Mouse (Mus musculus) hindbrain, embryonic 14.5 days (tissue): Measurements from ENCODE around the gene Usp29. TPM values are rescaled to one million over a fixed set of nuclear protein-coding genes. Genes with fewer than 3 reads are reported as not detected.

Source experiments
- ATAC-seq: fragments of 200-750 bp; cut with Nextera tagmentation; 2 replicates; pipeline ENCODE4 v1.8.0; 2017; ENCODE audit warnings: moderate number of reproducible peaks, mild to moderate bottlenecking, moderate TSS enrichment, moderate library complexity; ENCODE audit not compliant: low FRiP score
- DNase-seq: peaks from one replicate; pipeline ENCODE4 v3.0.0-alpha.2; 2015; ENCODE audit warnings: low spot score
- H3K27ac ChIP-seq: fragments of 300-500 bp; sonication (generic); 2 replicates; pipeline ENCODE4 v1.5.1; 2014; ENCODE audit warnings: mild to moderate bottlenecking, moderate library complexity
- H3K27me3 ChIP-seq: fragments of 300-500 bp; sonication (generic); 2 replicates; pipeline ENCODE4 v1.6.1; 2014; ENCODE audit warnings: mild to moderate bottlenecking, low read length, mixed read lengths; ENCODE audit not compliant: control insufficient read depth, insufficient read depth
- H3K36me3 ChIP-seq: fragments of 300-500 bp; sonication (generic); replicated peaks from 2 replicates; pipeline ENCODE4 v1.6.1; 2014; ENCODE audit not compliant: control insufficient read depth, insufficient read depth
- H3K4me1 ChIP-seq: fragments of 300-500 bp; sonication (generic); replicated peaks from 2 replicates; pipeline ENCODE4 v1.6.1; 2014; ENCODE audit warnings: antibody characterized with exemption, low read length, mixed read lengths; ENCODE audit not compliant: control insufficient read depth, insufficient read depth
- H3K4me2 ChIP-seq: fragments of 300-500 bp; sonication (generic); replicated peaks from 2 replicates; pipeline ENCODE4 v1.6.1; 2014; ENCODE audit warnings: mild to moderate bottlenecking, moderate library complexity
- H3K4me3 ChIP-seq: fragments of 300-500 bp; sonication (generic); replicated peaks from 2 replicates; pipeline ENCODE4 v1.5.1; 2014; ENCODE audit warnings: mild to moderate bottlenecking, low read length
- H3K9ac ChIP-seq: fragments of 300-500 bp; sonication (generic); 2 replicates; pipeline ENCODE4 v1.6.1; 2014
- H3K9me3 ChIP-seq: fragments of 300-500 bp; sonication (generic); 2 replicates; pipeline ENCODE4 v1.6.1; 2016; ENCODE audit warnings: low read length; ENCODE audit not compliant: control insufficient read depth
- WGBS: fragments of 180-500 bp; shearing (Covaris S2); extraction: QIAGEN DNeasy Blood & Tissue Kit; methylation state at CpG from one replicate; pipeline ENCODE4 v1.1.7; 2014; 5-methylcytosine and 5-hydroxymethylcytosine counted together
- polyA plus RNA-seq: library from polyadenylated mRNA; unstranded; fragments of >200 nt; fragmentation: Nextera tagmentation; extraction: Ambion mirVana; gene quantifications from 2 replicates; pipeline ENCODE4 v1.2.1, GENCODE M21; 2014

Usp29 gene
- polyA plus RNA-seq, 1 experiment from 2014 or later, result 29.4 TPM

- Histone ChIP-seq H3K4me2 (no peak overlapping the region), H3K4me1 (peaks cover 10% of the 10 kb centered on the region), H3K27ac (no peak overlapping the region), H3K36me3 (no peaks in the 10 kb centered on the region), H3K27me3 (no peaks in the 10 kb centered on the region), H3K9ac (no peak overlapping the region), H3K4me3 (no peak overlapping the region), H3K9me3 (no peaks in the 10 kb centered on the region)
- 87% methylated on average over 5 of the region's 5 CpGs for WGBS
- ATAC-seq (no peak), DNase-seq (no peak)
These were observed 48.8 kb downstream of the Usp29 start for GRCm38 (mm10) chr7:6779172-6779571.

GRCm38 (mm10) chr7:6781541-6781940 is 51.2 kb downstream of the Usp29 start:
- Histone ChIP-seq H3K9ac (no peak overlapping the region), H3K4me2 (no peak overlapping the region), H3K27me3 (no peaks in the 10 kb centered on the region), H3K9me3 (no peaks in the 10 kb centered on the region), H3K27ac (peak overlapping the region; percentile 54), H3K4me3 (no peak overlapping the region), H3K36me3 (no peaks in the 10 kb centered on the region), H3K4me1 (peaks cover 17% of the 10 kb centered on the region)
- WGBS, result 39% methylated on average over 11 of the region's 11 CpGs
- peak; percentile 22; the same call in 1 of the 2 replicates for ATAC-seq
- peak; percentile 72 for DNase-seq

- Histone ChIP-seq H3K4me3 (no peak overlapping the region), H3K4me2 (no peak overlapping the region), H3K27me3 (no peaks in the 10 kb centered on the region), H3K9me3 (no peaks in the 10 kb centered on the region), H3K9ac (no peak overlapping the region), H3K4me1 (peaks cover 8% of the 10 kb centered on the region), H3K36me3 (no peaks in the 10 kb centered on the region), H3K27ac (peak overlapping the region; percentile 54; the same call in 1 of the 2 replicates)
- 42% methylated on average over 8 of the region's 8 CpGs for WGBS
- ATAC-seq (peak; percentile 22; the same call in 1 of the 2 replicates), DNase-seq (no peak)
These were observed 54.1 kb downstream of the Usp29 start for GRCm38 (mm10) chr7:6784340-6785073.

GRCm38 (mm10) chr7:6787000-6787399 is 56.6 kb downstream of the Usp29 start:
- Histone ChIP-seq H3K27ac (no peak overlapping the region), H3K9me3 (no peaks in the 10 kb centered on the region), H3K4me3 (no peak overlapping the region), H3K27me3 (no peaks in the 10 kb centered on the region), H3K4me1 (peaks cover 8% of the 10 kb centered on the region), H3K36me3 (no peaks in the 10 kb centered on the region), H3K4me2 (no peak overlapping the region), H3K9ac (no peak overlapping the region)
- DNase-seq, result no peak
- 82% methylated on average over 2 of the region's 2 CpGs for WGBS
- no peak for ATAC-seq

- Histone ChIP-seq H3K4me3 (no peak overlapping the region), H3K9me3 (no peaks in the 10 kb centered on the region), H3K36me3 (no peaks in the 10 kb centered on the region), H3K27me3 (no peaks in the 10 kb centered on the region), H3K27ac (no peak overlapping the region), H3K4me2 (no peak overlapping the region), H3K4me1 (peaks cover 8% of the 10 kb centered on the region; the same call in 1 of the 2 replicates), H3K9ac (no peak overlapping the region)
- no peak for ATAC-seq
- WGBS, result 91% methylated on average over 2 of the region's 2 CpGs
- no peak for DNase-seq
These were observed 57.7 kb downstream of the Usp29 start for GRCm38 (mm10) chr7:6788101-6788500.

- no peak overlapping the region for H3K4me2 ChIP-seq
- DNase-seq (no peak), ATAC-seq (no peak)
- H3K27me3 ChIP-seq, result no peaks in the 10 kb centered on the region
- no peak overlapping the region for H3K9ac ChIP-seq
- no peak overlapping the region for H3K4me3 ChIP-seq
- WGBS, result 93% methylated on average over 9 of the region's 9 CpGs
- H3K27ac ChIP-seq, result no peak overlapping the region
- no peaks in the 10 kb centered on the region for H3K36me3 ChIP-seq
- H3K4me1 ChIP-seq, result no peaks in the 10 kb centered on the region
- H3K9me3 ChIP-seq, result no peaks in the 10 kb centered on the region
These were observed 61.1 kb downstream of the Usp29 start for GRCm38 (mm10) chr7:6791286-6792065.

GRCm38 (mm10) chr7:6793240-6793639 is 62.9 kb downstream of the Usp29 start:
- Histone ChIP-seq H3K4me2 (no peak overlapping the region), H3K27ac (no peak overlapping the region), H3K27me3 (no peaks in the 10 kb centered on the region), H3K36me3 (no peaks in the 10 kb centered on the region), H3K9ac (no peak overlapping the region), H3K9me3 (no peaks in the 10 kb centered on the region), H3K4me3 (no peak overlapping the region), H3K4me1 (no peaks in the 10 kb centered on the region)
- ATAC-seq (no peak), DNase-seq (no peak)
- 73% methylated on average over 6 of the region's 6 CpGs for WGBS

- Histone ChIP-seq H3K9ac (no peak overlapping the region), H3K9me3 (no peaks in the 10 kb centered on the region), H3K4me1 (no peaks in the 10 kb centered on the region), H3K27ac (no peak overlapping the region), H3K27me3 (no peaks in the 10 kb centered on the region), H3K4me2 (no peak overlapping the region), H3K4me3 (no peak overlapping the region), H3K36me3 (no peaks in the 10 kb centered on the region)
- ATAC-seq (no peak), DNase-seq (no peak)
- WGBS, result 81% methylated on average over 3 of the region's 3 CpGs
These were observed 63.4 kb downstream of the Usp29 start for GRCm38 (mm10) chr7:6793811-6794210.

GRCm38 (mm10) chr7:6797408-6797807 is 67.0 kb downstream of the Usp29 start:
- no peaks in the 10 kb centered on the region for H3K4me1 ChIP-seq
- no peak overlapping the region for H3K27ac ChIP-seq
- whole genome bisulfite sequencing, result 72% methylated on average over 2 of the region's 2 CpGs
- H3K27me3 ChIP-seq, result no peaks in the 10 kb centered on the region
- no peak for ATAC-seq
- H3K9me3 ChIP-seq, result no peaks in the 10 kb centered on the region
- H3K9ac ChIP-seq, result no peak overlapping the region
- H3K36me3 ChIP-seq, result no peaks in the 10 kb centered on the region
- H3K4me2 ChIP-seq, result no peak overlapping the region
- no peak for DNase-seq
- H3K4me3 ChIP-seq, result no peak overlapping the region
